Mouse (Mus musculus): ENCODE measurements around the gene Zfp341. TPM values are rescaled to one million over a fixed set of nuclear protein-coding genes. Genes with fewer than 3 reads are reported as not detected.
A peak's percentile ranks its signal among the peaks of the same experiment; 100 is the strongest.

Zfp341 gene
- total RNA-seq, 2 experiments from 2014 or later, result 6.4 to 11.0 TPM

- 0 out of 2 replicates have a peak, but pooled peaks have one; percentile 26 for ATAC-seq (replicated peaks; ENCODE audit: low FRiP score, poor library complexity, severe bottlenecking)
These were observed 28.9 kb upstream of the Zfp341 start for GRCm38 (mm10) chr2:154583906-154584872.

GRCm38 (mm10) chr2:154584931-154585601 is 28.0 kb upstream of the Zfp341 start:
- ATAC-seq (replicated peaks; ENCODE audit: low FRiP score, poor library complexity, severe bottlenecking), result no peak

GRCm38 (mm10) chr2:154586405-154586804 is 26.7 kb upstream of the Zfp341 start:
- ATAC-seq (replicated peaks; ENCODE audit: low FRiP score, poor library complexity, severe bottlenecking), result no peak

GRCm38 (mm10) chr2:154589051-154589450 is 24.0 kb upstream of the Zfp341 start:
- no peak for ATAC-seq (replicated peaks; ENCODE audit: low FRiP score, poor library complexity, severe bottlenecking)

GRCm38 (mm10) chr2:154591239-154591638 is 21.9 kb upstream of the Zfp341 start:
- no peak for ATAC-seq (replicated peaks; ENCODE audit: low FRiP score, poor library complexity, severe bottlenecking)

GRCm38 (mm10) chr2:154593025-154593424 is 20.1 kb upstream of the Zfp341 start:
- peak; percentile 88 for ATAC-seq (replicated peaks; ENCODE audit: low FRiP score, poor library complexity, severe bottlenecking)

- no peak for ATAC-seq (replicated peaks; ENCODE audit: low FRiP score, poor library complexity, severe bottlenecking)
These were observed 17.3 kb upstream of the Zfp341 start for GRCm38 (mm10) chr2:154595775-154596174.

- ATAC-seq (replicated peaks; ENCODE audit: low FRiP score, poor library complexity, severe bottlenecking), result no peak
These were observed 15.7 kb upstream of the Zfp341 start for GRCm38 (mm10) chr2:154597399-154597798.

- ATAC-seq (replicated peaks; ENCODE audit: low FRiP score, poor library complexity, severe bottlenecking), result no peak
These were observed 12.5 kb upstream of the Zfp341 start for GRCm38 (mm10) chr2:154600586-154600985.

GRCm38 (mm10) chr2:154601324-154601723 is 11.8 kb upstream of the Zfp341 start:
- ATAC-seq (replicated peaks; ENCODE audit: low FRiP score, poor library complexity, severe bottlenecking), result no peak

GRCm38 (mm10) chr2:154603007-154603637 is 10.0 kb upstream of the Zfp341 start:
- ATAC-seq (replicated peaks; ENCODE audit: low FRiP score, poor library complexity, severe bottlenecking), result no peak; the same call in none of the 2 replicates

- ATAC-seq (replicated peaks; ENCODE audit: low FRiP score, poor library complexity, severe bottlenecking), result peak; percentile 94
These were observed 9.4 kb upstream of the Zfp341 start, which contains the start of gene Pxmp4 for GRCm38 (mm10) chr2:154603638-154604153. TSS of gene Pxmp4 (minus strand) at chr2:154603708.

GRCm38 (mm10) chr2:154604156-154604555 is 8.9 kb upstream of the Zfp341 start:
- ATAC-seq (replicated peaks; ENCODE audit: low FRiP score, poor library complexity, severe bottlenecking), result peak; percentile 16

GRCm38 (mm10) chr2:154606965-154607364 is 6.1 kb upstream of the Zfp341 start:
- ATAC-seq (replicated peaks; ENCODE audit: low FRiP score, poor library complexity, severe bottlenecking), result no peak

- no peak for ATAC-seq (replicated peaks; ENCODE audit: low FRiP score, poor library complexity, severe bottlenecking)
These were observed 3.9 kb upstream of the Zfp341 start for GRCm38 (mm10) chr2:154609050-154609767.

- no peak for ATAC-seq (replicated peaks; ENCODE audit: low FRiP score, poor library complexity, severe bottlenecking)
These were observed 1.9 kb downstream of the Zfp341 start for GRCm38 (mm10) chr2:154614841-154615576.

GRCm38 (mm10) chr2:154615674-154616073 is 2.6 kb downstream of the Zfp341 start:
- no peak for ATAC-seq (replicated peaks; ENCODE audit: low FRiP score, poor library complexity, severe bottlenecking)

GRCm38 (mm10) chr2:154617061-154617460 is 4.0 kb downstream of the Zfp341 start:
- no peak for ATAC-seq (replicated peaks; ENCODE audit: low FRiP score, poor library complexity, severe bottlenecking)

- ATAC-seq (replicated peaks; ENCODE audit: low FRiP score, poor library complexity, severe bottlenecking), result no peak
These were observed 8.6 kb downstream of the Zfp341 start for GRCm38 (mm10) chr2:154621684-154622083.
